Mouse (Mus musculus) frontal cortex, postnatal 25 days (tissue): ENCODE data around the gene Lrrc8c.
A peak's percentile ranks its signal among the peaks of the same experiment; 100 is the strongest.

Experiments used
- DNase-seq, 2 experiments: peaks; one replicate each; pipeline ENCODE4 v3.0.0; 2022; ENCODE audit warnings: low spot score in 2 of 2

Lrrc8c gene

DNA sequence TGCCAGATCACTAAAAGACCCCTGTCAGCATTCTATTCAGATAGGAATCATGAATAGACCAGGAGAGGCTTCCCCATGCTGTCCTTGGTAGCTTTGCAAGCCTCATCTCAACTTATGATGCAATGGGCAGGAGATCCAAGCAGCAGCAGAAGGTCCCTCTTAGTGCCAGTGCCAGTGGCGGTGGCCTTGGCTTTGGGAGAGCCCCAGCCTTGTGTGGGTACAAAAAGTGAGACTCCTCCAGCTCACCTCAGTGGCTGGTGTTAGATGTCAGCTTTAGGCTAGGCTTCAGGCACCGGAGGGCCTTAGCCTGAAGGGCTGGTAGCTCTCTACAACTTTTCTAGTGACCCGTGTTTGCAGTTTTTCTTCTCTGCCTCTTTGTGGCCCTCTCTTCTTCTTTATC, 18.1 kb upstream of the Lrrc8c start:
- no peak for DNase-seq

DNA sequence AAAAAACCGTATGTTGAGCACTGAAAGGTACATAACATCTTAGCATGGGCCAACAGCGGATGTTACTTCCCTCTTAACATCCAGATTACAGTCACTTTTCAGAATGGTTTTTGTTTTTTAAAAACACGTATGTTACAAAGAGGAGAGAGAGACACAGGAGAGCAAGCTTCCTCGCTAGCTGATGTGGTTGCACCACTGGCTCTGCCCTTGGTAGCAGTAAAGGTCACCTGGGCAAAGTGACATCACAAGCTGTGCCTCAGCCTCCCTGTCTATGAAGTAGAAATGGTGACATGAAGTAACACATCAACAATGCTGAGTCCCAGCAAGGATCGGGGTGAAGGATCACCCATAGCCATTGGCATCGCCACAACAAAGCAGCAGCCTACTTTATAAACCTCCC, 10.4 kb upstream of the Lrrc8c start:
- DNase-seq = no peak

DNA sequence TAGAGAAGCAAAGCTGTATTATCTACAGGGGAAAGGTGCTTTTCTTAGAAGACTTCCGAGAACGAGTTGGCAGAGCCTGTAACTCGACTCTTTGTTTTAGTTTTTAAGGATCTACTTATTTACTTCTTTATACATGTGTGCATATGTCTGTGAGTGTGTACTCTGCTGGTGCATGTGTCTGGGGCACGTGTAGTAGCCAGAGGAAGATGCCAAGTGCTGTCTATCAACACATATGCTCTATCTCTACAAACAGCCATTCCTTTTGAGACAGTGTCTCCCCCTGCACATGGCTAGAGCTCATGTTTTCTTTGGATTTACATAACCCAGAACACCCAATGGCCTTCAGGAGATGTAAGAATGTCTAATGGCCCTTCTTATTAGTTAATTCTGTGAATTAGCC, 6.9 kb upstream of the Lrrc8c start:
- DNase-seq = no peak

DNA sequence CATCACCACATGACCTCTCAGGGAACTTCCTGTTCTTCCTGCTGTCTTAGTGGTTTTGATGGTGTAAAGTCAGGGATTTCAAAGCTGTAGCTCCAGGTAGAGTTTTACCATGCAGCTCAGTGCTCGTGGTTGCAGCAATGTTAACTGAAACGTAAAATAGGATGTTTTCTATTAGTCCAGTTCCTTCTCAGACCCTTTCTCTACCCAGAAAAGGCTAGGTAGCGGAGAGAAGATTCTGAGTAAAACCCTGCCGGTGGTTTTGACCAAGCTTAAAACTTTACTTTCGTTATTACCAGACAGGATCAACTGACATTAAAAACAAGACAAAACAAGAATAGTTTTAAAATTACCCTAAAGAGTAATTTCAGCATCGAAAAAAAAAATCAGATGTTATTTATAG, 3.7 kb upstream of the Lrrc8c start:
- no peak for DNase-seq

DNA sequence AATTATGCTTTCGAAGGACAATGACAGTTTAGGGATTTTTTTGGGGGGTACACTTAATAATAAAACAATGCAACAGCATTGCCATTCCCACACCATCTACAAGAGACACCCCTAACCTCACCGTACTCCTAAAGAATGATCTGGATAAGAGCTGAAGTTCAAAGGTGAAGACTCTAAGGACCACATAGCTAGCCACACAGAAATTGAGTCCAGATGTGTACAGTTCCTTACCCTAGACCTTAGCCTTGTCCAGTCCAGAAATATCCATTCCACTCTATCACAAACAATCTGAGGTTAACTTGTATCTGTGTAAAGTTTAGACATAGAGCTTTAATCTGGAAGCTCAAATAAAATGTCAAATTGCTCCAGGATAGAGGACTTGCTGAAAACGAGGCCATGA, 2.9 kb upstream of the Lrrc8c start:
- DNase-seq = no peak

DNA sequence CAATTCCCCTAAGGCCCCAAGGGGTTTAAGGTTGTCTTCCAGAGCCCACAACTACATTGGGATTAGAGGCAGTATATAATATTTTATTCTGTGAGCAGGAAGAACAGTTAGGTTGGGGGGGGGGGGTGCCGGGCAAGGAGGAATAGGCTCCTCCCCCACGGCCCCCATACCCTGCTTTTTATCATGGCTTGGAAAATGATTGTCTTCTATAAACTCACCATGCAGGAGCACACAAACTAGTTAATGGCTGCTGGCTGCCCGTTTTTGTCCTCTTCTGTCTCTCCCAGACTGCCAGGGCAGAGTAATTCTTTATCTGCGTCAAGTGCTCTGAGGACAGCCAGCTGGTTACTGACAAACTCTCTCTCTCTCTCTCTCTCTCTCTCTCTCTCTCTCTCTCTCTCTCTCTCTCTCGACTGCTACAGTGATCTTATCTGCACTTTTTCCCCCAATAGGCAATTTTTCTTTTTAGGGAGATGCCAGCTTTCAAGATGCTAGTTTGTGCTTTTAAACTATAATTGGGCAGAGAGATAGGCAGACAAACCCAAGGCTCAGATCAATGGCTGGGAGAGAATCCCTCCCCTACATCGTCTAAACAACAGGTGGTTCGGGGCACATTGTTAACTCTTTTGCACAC, 1.1 kb upstream of the Lrrc8c start:
- no peak for DNase-seq

DNA sequence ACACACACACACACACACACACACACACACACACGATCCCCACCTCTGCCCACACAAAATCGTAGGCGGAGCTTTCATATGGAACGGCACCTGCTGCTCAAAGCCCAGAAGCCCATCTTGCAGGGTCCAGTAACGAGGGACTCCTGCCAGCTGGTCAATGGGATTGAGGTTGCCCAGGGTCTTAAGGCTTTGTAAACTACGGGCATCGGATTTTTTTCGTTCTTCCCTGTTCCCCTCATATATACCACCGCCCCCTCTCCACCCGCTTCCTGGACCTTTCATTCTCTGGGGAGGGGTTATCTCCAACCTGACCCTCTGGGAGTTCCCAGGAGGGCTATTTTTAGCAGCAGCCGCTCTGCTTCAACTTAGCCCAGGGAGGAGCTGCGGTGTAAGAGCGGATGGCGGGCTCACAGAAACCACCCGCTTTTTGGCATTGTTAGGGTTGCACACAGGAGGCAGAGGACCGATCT, 527 bp upstream of the Lrrc8c start:
- DNase-seq = no peak

DNA sequence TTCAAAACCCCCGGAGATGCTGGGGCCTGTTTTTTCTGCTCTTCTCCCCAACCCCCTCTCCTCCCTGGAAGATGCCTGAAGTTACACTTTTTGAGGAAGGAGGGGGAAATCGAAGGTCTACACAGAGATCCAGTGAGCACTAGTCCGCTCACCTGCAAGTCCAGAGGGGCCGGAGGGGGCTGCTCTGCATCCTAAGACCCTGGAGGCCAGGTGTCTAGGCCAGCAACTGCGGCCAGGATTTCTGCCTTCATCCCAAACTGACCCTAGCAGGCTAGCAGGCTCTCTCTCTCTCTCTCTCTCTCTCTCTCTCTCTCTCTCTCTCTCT, 750 bp downstream of the Lrrc8c start:
- peak in 1 of 2 experiments; percentile 19 for DNase-seq

DNA sequence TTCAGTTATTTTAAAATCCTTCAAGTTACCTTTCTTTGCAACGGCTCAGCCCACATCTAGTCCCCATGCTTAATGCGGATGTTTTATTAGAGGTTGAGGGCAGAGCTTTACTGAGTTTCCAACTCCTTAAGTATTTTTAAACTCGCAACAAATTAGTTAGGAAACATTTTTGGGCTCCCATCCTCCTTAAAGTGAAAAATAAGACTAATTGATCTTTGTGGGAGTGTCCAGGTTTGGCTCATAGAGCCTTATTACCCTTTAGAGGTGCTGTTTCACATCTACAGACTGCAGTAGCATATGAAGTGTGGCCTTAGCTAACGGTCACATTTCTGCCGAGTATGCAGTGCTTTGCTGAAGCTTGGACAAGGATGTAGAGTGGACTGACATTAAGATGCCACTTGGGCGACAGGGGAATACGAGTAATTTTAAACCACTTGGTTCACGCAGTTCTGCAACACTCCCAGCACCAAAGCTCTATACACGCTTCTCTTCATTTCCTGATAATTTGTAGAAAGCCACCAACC, 1.3 kb downstream of the Lrrc8c start:
- no peak for DNase-seq

DNA sequence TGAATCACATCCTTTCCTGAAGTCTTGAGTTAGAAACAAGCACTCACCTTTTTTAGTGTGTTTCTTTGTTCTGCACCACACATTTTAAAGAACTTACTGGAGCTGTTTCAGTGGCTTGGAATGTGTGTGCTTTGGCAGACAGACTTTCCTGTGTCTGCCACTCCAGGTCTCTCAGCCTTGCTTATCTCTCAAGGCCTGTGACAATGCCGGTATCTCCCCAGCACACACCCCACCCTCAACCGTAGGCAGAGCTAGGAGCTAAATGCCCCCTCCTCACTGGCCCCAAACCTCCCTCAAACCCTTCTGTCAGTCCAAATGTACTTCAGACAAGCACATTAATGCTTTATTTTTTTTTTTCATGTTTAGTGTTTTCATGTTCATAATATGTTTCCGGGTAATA, 4.3 kb downstream of the Lrrc8c start:
- DNase-seq = no peak

DNA sequence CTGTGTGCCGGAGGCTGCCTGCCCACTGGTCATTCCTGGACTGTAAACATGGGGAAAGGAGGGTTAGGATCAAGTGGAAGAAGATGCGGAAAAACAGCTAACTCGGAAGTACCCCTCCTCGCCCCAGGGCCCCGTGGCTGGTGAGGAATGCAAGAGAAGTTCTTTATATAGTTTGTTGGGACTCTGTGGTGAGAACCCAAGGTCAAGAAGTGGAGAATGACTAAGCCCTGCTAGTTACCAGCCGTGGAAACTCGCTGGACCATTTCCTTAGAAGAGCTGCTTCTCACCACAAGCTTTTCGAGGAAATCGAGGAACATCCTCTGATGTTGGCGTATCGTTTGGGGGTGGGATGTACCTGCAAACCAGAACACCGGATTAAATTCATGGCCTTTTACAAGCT, 5.8 kb downstream of the Lrrc8c start:
- DNase-seq = no peak

DNA sequence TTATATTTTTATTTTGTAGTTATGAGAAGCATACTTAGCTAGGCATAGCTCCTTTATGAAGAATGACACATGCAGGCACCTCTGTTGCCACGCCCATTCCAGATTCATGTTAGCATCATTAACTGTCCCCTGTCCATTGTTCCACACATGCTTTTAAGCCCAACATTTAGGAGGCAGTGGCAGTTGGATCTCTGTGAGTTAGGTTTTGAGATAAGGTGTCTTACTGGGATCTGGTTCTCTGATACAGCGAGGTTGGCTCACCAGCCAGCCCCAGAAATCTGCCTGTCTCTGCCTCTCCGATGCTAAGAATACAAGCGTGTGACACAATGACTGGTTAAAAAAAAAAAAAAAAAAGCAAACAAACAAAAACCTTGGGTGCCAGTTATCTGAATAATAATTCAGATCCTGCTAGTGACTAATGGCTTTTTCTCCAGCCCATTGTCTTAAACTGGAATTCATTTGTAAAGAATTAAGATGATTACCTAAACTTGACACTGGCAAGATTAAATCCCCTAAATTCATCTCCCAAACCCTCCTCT, 7.0 kb downstream of the Lrrc8c start:
- DNase-seq = no peak

DNA sequence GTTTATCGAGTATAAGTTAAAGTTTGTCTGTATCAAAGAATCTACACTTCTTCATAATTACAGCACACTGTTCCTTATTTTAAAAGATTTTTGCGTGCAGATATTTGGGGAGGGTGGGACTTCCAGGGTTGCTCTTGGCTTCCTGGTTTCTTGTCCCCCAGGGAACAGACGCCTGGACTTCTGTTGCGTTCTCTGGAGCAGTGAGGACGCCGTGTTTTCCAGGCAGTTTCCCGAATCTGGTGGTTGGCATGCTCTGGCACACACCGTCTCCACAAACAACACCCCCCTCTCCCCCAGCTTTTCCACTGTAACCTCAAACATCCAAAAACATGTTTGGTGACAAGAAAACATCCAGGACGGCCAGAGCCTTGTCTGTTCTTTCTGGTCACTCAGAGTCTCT, 7.6 kb downstream of the Lrrc8c start:
- no peak for DNase-seq

DNA sequence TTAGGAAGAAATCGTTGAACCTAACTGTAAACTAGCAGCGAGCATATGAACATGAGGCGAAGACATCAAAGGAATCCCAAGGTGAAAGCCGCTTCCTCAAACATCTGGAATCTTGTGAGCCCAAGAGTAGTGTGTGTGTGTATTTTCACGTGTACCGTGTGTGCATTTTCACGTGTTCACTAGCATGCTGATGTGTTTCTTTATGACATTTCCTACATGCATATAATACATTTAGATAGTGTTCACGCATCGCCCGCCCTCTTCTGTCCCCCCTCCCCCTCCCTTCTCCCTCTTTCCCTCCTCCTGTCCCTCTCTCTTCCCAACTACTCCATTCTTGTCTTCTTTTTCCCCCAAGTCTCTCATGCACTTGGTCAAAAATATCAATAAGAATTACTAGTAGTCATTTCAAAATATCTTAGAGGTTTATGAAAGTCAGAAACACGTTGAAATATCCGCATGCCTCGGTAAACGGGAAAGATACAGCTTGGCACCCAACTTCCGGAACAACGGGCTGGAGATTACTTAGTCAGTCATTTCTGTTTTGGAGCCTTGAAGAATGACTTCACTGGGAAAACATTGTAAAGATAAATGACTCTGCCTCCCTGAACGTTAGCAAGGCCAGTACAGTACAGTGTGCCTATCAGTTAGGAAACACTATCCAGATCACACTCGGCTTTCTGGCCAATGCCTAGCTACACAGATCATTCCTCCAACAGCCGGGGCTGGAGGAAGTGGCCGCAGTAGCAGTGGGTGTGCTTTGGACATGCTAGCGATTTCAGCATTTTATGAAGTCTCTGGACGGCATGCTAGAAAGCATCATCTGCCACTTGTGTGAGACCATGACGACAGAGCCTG, 8.5 kb downstream of the Lrrc8c start:
- no peak for DNase-seq

DNA sequence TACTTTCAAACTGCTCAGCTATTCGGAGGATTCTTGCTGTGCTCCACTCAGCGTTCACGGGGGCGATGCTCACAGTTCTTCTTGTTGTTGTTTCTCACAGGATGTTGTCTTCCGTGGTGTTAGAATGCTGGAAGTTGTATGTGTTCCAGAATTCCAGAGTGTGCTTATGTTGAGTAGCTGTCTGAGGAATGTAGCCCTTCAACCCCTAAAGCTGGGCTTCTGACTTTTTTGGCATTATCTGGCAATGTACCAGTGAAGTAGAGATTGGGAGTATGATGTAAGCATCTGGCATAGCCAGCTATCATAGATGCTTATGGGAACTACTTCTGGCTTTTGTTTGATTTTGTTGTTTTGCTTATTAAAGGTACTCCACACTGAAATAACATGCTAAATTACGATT, 11.4 kb downstream of the Lrrc8c start:
- DNase-seq = no peak

DNA sequence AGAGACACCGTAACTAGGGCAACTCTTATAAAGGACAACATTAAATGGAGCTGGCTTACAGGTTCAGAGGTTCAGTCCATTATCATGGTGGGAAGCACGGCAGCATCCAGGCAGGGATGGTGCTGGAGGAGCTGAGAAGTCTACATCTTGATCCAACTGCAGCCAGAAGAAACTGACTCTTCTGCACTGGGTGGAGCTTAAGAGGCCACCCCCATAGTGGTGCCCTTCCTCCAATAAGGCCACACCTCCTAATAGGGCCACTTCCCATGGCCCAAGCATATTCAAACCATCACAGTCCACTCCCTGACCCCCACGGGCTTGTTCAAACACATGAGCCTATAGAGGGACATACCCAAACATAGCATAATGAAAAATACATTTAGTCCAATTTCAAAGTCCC, 16.0 kb downstream of the Lrrc8c start:
- DNase-seq = no peak

DNA sequence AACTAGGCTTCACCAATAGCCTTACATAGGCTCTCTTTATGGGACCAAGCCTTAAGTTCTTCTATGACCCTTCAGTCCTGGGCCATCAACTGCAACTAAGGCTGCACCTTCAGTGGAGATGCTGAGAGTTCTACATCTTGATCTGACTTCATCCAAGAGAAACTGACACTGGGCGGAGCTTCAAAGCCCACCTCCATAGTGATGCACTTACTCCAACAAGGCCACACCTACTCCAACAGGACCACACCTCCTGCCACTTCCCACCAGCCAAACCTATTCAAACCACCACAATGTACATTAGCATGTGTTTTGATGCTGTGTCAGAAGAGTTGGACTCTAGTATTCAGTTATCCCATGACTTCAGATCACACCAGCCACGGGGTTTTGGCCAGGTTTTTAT, 17.0 kb downstream of the Lrrc8c start:
- DNase-seq = no peak

DNA sequence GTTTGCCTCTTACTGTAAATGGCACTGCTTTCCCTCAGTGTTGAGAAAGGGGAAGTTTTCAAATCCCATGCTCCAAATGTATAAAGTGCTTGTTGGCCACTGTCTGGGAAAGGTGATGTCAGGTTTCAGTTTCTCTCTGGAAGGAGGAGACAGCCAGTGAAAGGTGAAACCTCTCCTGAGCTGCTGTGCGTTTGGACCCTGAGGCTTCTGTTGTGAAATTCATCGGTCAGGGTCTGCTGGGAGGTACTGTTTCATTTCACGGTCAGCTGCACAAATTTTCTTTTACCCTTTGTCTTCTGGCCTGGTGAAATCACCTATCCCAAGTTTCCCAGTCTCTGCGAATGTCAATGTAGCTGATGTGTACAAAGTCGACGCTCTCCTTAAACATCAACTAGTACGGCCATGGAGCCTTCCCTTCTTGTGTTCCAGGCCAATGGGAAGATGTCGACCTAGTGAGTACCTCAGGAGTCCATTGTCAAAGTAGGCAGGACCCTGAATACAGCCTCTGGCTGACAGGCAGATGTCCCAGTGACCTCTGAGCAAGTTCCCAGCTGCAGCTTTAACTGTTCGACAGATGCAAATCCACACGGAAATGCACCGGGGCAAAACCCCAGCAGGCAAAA, 18.0 kb downstream of the Lrrc8c start:
- DNase-seq = no peak

DNA sequence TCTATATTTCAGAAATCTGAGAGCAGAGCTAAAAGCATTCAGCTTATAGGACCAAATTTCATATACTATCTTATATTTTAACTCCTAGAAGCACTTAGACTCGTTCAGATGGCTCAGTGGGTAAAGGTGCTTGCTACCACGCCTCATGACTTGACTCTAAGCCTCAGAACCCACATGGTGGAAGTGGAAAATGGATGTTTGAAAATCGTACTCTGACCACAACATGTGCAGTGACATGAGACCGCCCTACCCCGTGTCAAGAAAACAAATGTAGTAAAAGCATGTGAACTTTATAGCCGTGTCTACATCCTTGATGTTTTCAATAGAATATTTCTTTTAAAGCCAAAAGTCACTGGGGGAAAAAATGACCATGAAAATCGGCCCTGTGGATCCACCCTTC, 21.9 kb downstream of the Lrrc8c start:
- DNase-seq = no peak

DNA sequence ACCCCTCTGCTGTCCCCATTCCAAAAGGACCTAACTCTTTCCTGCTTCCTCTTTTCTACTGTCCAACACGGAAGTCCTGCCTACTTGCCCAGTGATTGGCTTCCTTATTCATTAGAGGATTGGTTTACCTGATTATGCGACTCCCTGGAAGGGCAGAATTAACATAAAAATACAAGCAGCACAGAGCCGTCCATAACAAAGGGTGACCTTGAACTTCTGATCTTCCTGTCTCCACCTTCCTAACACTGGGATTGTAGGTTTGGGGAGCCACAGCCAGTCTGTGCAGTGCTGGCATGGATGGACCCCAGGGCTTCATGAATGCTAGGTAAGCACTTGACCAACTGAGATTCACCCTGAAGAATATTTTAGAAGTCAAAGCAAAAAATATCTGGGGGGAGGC, 25.9 kb downstream of the Lrrc8c start:
- no peak for DNase-seq

DNA sequence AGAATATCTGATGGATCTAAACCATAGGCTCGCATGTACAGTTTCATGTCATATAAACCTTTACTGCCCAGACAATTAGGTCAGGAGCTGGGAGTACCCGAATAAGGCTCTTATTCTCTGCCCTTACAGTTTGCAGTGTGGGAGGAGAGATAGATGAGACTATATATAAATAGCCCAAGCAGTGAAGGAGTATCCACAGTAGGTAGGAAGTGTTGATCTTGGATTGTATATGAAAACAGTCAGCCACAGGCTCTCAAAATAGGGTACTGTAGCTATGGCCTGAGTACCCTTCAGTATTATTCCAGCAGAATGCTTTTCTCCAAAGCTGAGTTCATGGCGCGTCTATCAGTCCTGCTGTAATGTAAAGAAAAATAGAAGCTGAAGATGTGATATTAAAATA, 27.9 kb downstream of the Lrrc8c start:
- no peak for DNase-seq

DNA sequence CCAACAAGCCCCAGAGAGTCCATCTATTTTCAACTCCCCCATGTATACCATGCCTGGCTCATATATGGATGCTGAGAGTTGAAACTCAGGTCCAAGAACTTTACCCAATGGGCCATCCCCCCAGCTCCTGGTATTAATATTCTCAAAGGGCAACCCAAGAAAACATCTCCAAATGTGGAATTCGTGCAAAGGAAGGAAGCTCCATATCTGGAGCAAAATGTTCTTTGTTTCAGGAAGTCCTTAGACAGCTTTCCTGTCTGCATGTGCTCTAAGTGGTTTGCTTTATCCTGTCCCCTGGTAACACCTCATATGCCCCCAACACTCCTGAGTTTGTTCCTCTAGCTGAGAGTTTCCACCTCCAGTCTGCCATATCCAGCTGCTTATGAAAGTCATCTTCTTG, 32.6 kb downstream of the Lrrc8c start:
- DNase-seq = no peak

DNA sequence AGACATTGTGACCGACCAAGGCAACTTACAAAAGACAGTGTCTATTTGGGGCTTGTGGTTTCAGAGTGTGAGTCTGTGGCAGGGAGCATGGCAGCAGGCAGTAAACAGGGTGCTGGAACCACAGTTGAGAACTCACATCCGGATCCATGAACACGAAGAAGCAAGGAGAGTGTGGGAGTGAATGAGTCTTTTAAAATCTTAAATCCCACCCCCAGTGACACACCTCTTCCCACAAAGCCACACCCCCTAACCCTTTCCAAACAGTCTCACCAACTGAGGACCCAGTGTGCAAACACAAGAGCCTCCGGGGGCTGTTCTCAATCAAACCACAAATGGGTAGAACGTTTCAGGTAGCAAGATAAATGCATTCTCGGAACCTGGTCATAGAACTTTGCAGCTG, 37.1 kb downstream of the Lrrc8c start:
- DNase-seq = no peak
